Mouse (Mus musculus) hindbrain, postnatal 0 days (tissue): Measurements from ENCODE around the gene Atp6v1g2. TPM values are rescaled to one million over a fixed set of nuclear protein-coding genes. Genes with fewer than 3 reads are reported as not detected.

Source experiments
- ATAC-seq: fragments of 200-750 bp; cut with Nextera tagmentation; 2 replicates; pipeline ENCODE4 v1.8.0; 2017; ENCODE audit warnings: mild to moderate bottlenecking, moderate TSS enrichment, moderate library complexity
- DNase-seq: peaks from one replicate; pipeline ENCODE4 v3.0.0-alpha.2; 2015; ENCODE audit warnings: low spot score
- H3K27ac ChIP-seq: fragments of 300-500 bp; sonication (generic); 2 replicates; pipeline ENCODE4 v1.5.1; 2014; ENCODE audit warnings: mild to moderate bottlenecking
- H3K27me3 ChIP-seq: fragments of 300-500 bp; sonication (generic); 2 replicates; pipeline ENCODE4 v1.6.1; 2014; ENCODE audit warnings: low read length, mixed read lengths; ENCODE audit not compliant: insufficient read depth
- H3K36me3 ChIP-seq: fragments of 300-500 bp; sonication (generic); 2 replicates; pipeline ENCODE4 v1.6.1; 2014; ENCODE audit warnings: low read length, mixed read lengths; ENCODE audit not compliant: insufficient read depth
- H3K4me1 ChIP-seq: fragments of 300-500 bp; sonication (generic); 2 replicates; pipeline ENCODE4 v1.6.1; 2014; ENCODE audit warnings: antibody characterized with exemption, low read length, mixed read lengths; ENCODE audit not compliant: insufficient read depth
- H3K4me2 ChIP-seq: fragments of 300-500 bp; sonication (generic); 2 replicates; pipeline ENCODE4 v1.6.1; 2014; ENCODE audit warnings: low read depth, mild to moderate bottlenecking, low read length, moderate library complexity, mixed read lengths
- H3K4me3 ChIP-seq: fragments of 300-500 bp; sonication (generic); 2 replicates; pipeline ENCODE4 v1.5.1; 2014; ENCODE audit warnings: low read length
- H3K9ac ChIP-seq: fragments of 300-500 bp; sonication (generic); replicated peaks from 2 replicates; pipeline ENCODE4 v1.6.1; 2014; ENCODE audit warnings: mild to moderate bottlenecking, low read length, moderate library complexity, mixed read lengths
- H3K9me3 ChIP-seq: fragments of 300-500 bp; sonication (generic); 2 replicates; pipeline ENCODE4 v1.6.1; 2016; ENCODE audit warnings: low read length, mixed read lengths
- CTCF ChIP-seq: IDR thresholded peaks from 2 replicates; pipeline ENCODE4 v1.5.1; 2016; ENCODE audit warnings: antibody characterized with exemption, control low read depth, low read depth
- WGBS: fragments of 180-500 bp; shearing (Covaris S2); extraction: QIAGEN DNeasy Blood & Tissue Kit; methylation state at CpG from one replicate; pipeline ENCODE4 v1.1.7; 2014; 5-methylcytosine and 5-hydroxymethylcytosine counted together
- polyA plus RNA-seq: library from polyadenylated mRNA; unstranded; fragments of >200 nt; fragmentation: Nextera tagmentation; extraction: Ambion mirVana; gene quantifications from 2 replicates; pipeline ENCODE4 v1.2.1, GENCODE M21; 2015
- total RNA-seq: library from RNA; depleted of rRNA; stranded (reverse); fragments of >200 nt; gene quantifications from 2 replicates; pipeline ENCODE4 v1.2.3, GENCODE M21; 2014

Gene Atp6v1g2
- total and polyA plus RNA-seq, 2 experiments from 2014 or later: 114 to 183 TPM

GRCm38 (mm10) chr17:35254241-35255098 lies 21.0 kb downstream of the Atp6v1g2 start:
- Histone ChIP-seq H3K9ac (no peak overlapping the region), H3K27ac (no peak overlapping the region), H3K9me3 (no peaks in the 10 kb centered on the region), H3K4me2 (no peak overlapping the region), H3K4me1 (0 out of 2 replicates have a peak, but pooled peaks cover 4% of the 10 kb centered on the region), H3K4me3 (no peak overlapping the region), H3K36me3 (peaks cover 30% of the 10 kb centered on the region), H3K27me3 (no peaks in the 10 kb centered on the region)
- WGBS: 60% methylated on average over 11 of the region's 11 CpGs
- ATAC-seq (peak; percentile 41), DNase-seq (peak; percentile 61)
- TF ChIP-seq CTCF: peak; percentile 77

GRCm38 (mm10) chr17:35255301-35255700 lies 21.8 kb downstream of the Atp6v1g2 start:
- 80% methylated on average over 3 of the region's 3 CpGs for WGBS
- ATAC-seq: no peak
- H3K27me3 ChIP-seq: no peaks in the 10 kb centered on the region
- no peak overlapping the region for H3K9ac ChIP-seq
- DNase-seq: no peak
- H3K4me1 ChIP-seq: 0 out of 2 replicates have a peak, but pooled peaks cover 4% of the 10 kb centered on the region
- H3K9me3 ChIP-seq: no peaks in the 10 kb centered on the region
- H3K4me2 ChIP-seq: no peak overlapping the region
- no peak for TF ChIP-seq CTCF
- peaks cover 23% of the 10 kb centered on the region for H3K36me3 ChIP-seq
- no peak overlapping the region for H3K27ac ChIP-seq
- no peak overlapping the region for H3K4me3 ChIP-seq

GRCm38 (mm10) chr17:35255704-35256103 lies 22.2 kb downstream of the Atp6v1g2 start:
- no peak for TF ChIP-seq CTCF
- H3K9ac ChIP-seq: no peak overlapping the region
- DNase-seq: no peak
- peaks cover 23% of the 10 kb centered on the region for H3K36me3 ChIP-seq
- no peak overlapping the region for H3K4me2 ChIP-seq
- no peak overlapping the region for H3K4me3 ChIP-seq
- no peak for ATAC-seq
- H3K9me3 ChIP-seq: no peaks in the 10 kb centered on the region
- 59% methylated on average over 4 of the region's 4 CpGs for WGBS
- no peak overlapping the region for H3K27ac ChIP-seq
- 0 out of 2 replicates have a peak, but pooled peaks cover 4% of the 10 kb centered on the region for H3K4me1 ChIP-seq
- H3K27me3 ChIP-seq: no peaks in the 10 kb centered on the region

- Histone ChIP-seq H3K4me2 (no peak overlapping the region), H3K27ac (no peak overlapping the region), H3K4me1 (0 out of 2 replicates have a peak, but pooled peaks cover 4% of the 10 kb centered on the region), H3K9me3 (no peaks in the 10 kb centered on the region), H3K9ac (no peak overlapping the region), H3K36me3 (peaks cover 17% of the 10 kb centered on the region), H3K27me3 (no peaks in the 10 kb centered on the region), H3K4me3 (no peak overlapping the region)
- DNase-seq (no peak), ATAC-seq (no peak)
- WGBS: 72% methylated on average over 1 of the region's 1 CpGs
- no peak for TF ChIP-seq CTCF
These were observed 23.9 kb downstream of the Atp6v1g2 start for GRCm38 (mm10) chr17:35257378-35257777.

- peak; percentile 93 for TF ChIP-seq CTCF
- Histone ChIP-seq H3K9ac (no peak overlapping the region), H3K4me3 (peak overlapping the region; percentile 15; the same call in 1 of the 2 replicates), H3K9me3 (no peaks in the 10 kb centered on the region), H3K27ac (no peak overlapping the region), H3K36me3 (peaks cover 11% of the 10 kb centered on the region), H3K4me1 (0 out of 2 replicates have a peak, but pooled peaks cover 4% of the 10 kb centered on the region), H3K4me2 (peak overlapping the region; percentile 42), H3K27me3 (no peaks in the 10 kb centered on the region)
- ATAC-seq (peak; percentile 30), DNase-seq (peak; percentile 95)
- WGBS: 7% methylated on average over 17 of the region's 17 CpGs
These were observed 24.5 kb downstream of the Atp6v1g2 start for GRCm38 (mm10) chr17:35257824-35258491.

GRCm38 (mm10) chr17:35258492-35259478 lies 25.3 kb downstream of the Atp6v1g2 start:
- 0 out of 2 replicates have a peak, but pooled peaks cover 4% of the 10 kb centered on the region for H3K4me1 ChIP-seq
- no peak overlapping the region for H3K27ac ChIP-seq
- no peak overlapping the region for H3K9ac ChIP-seq
- TF ChIP-seq CTCF: no peak
- no peak overlapping the region for H3K4me2 ChIP-seq
- 65% methylated on average over 13 of the region's 14 CpGs for WGBS
- H3K36me3 ChIP-seq: peaks cover 4% of the 10 kb centered on the region
- H3K9me3 ChIP-seq: no peaks in the 10 kb centered on the region
- DNase-seq (no peak), ATAC-seq (no peak)
- H3K27me3 ChIP-seq: no peaks in the 10 kb centered on the region
- no peak overlapping the region for H3K4me3 ChIP-seq
